ENCODE assay signal across 6 mouse cellular contexts in genomic region chr11:101001875-101002552, GRCm38 (mm10). TPM values are rescaled to one million over a fixed set of nuclear protein-coding genes. Genes with fewer than 3 reads are reported as not detected.
A peak's percentile ranks its signal among the peaks of the same experiment; 100 is the strongest.
DNase-seq lines count a peak whose midpoint lies in the region; TF ChIP-seq lines count a peak whose summit lies in the region.
"Not testable (repeated sequence)": the region's sequence is repeated elsewhere in the genome, so short reads cannot be mapped to it uniquely, and the experiment has no call there.

No protein-coding gene starts in this region.

- peaks cover 4 to 25% of the 10 kb centered on the region in 2 experiments for H3K4me1 ChIP-seq in CH12.LX (ENCODE audit: control insufficient read depth in 1 of 2, insufficient read depth in 2 of 2)
- H3K4me1 ChIP-seq in brown adipose tissue, adult 24 weeks (ENCODE audit: control insufficient read depth, insufficient read depth, insufficient read length, low read length), result not testable (repeated sequence)

- not testable (repeated sequence) for H3K4me2 ChIP-seq in CH12.LX (ENCODE audit: insufficient read depth, low read depth, poor library complexity, severe bottlenecking)
- H3K4me2 ChIP-seq in myocyte (ENCODE audit: low read depth), result peak overlapping the region; percentile 27

- not testable (repeated sequence) for H3K79me2 ChIP-seq in CH12.LX (replicated peaks; ENCODE audit: control insufficient read depth, extremely low read depth, insufficient read depth, poor library complexity, severe bottlenecking); macrophage (ENCODE audit: inconsistent target); myocyte (ENCODE audit: control insufficient read depth, insufficient read depth)

- peak; percentile 37 for DNase-seq in A20 (ENCODE audit: low read depth, low spot score)
- DNase-seq in CH12.LX (ENCODE audit: extremely low read depth), result not testable (repeated sequence)
- DNase-seq in induced T-regulatory cell, adult 2 months (ENCODE audit: low read depth), result peak; percentile 51

- TF ChIP-seq CTCF in CH12.LX (conservative IDR thresholded peaks at IDR 0.05 in 1 of 2, IDR thresholded peaks at IDR 0.05 in 1 of 2; ENCODE audit: low read depth in 2 of 2, low read length in 2 of 2), result not testable (repeated sequence)

- H3K9me3 ChIP-seq in CH12.LX (replicated peaks; ENCODE audit: low read length), result not testable (repeated sequence)

- not testable (repeated sequence) for TF ChIP-seq RAD21 in CH12.LX (IDR thresholded peaks at IDR 0.05; ENCODE audit: low read depth, low read length)

- dilution Hi-C loops in CH12.LX (cut with MboI; ENCODE audit: extremely low pct_ligation_motif_present, extremely low pct_unique_long_range_greater_than_20kb, low sequenced_read_pairs), result not testable (repeated sequence)

- not testable (repeated sequence) for H3K27ac ChIP-seq in CH12.LX (ENCODE audit: insufficient read depth, low read depth)
- peak overlapping the region; percentile 40 for H3K27ac ChIP-seq in brown adipose tissue, adult 24 weeks (replicated peaks; ENCODE audit: low read depth, low read length)
- H3K27ac ChIP-seq in macrophage, result peak overlapping the region; percentile 83

- WGBS in macrophage (ENCODE audit: missing documents), result 10% methylated on average over 3 of the region's 6 CpGs

- H3K9ac ChIP-seq in CH12.LX (ENCODE audit: insufficient read depth, low read depth), result not testable (repeated sequence)

- H3K27me3 ChIP-seq in CH12.LX (replicated peaks), result peaks cover 11% of the 10 kb centered on the region
- not testable (repeated sequence) for H3K27me3 ChIP-seq in myocyte (ENCODE audit: control insufficient read depth, insufficient read depth, insufficient read length)

- not testable (repeated sequence) for H3ac ChIP-seq in myocyte (ENCODE audit: control insufficient read depth, insufficient read length)

- TF ChIP-seq EP300 in CH12.LX (IDR thresholded peaks at IDR 0.05; ENCODE audit: low read length), result not testable (repeated sequence)

- in situ Hi-C loops in CH12.LX (cut with MboI; ENCODE audit: low pct_ligation_motif_present, low pct_unique_long_range_greater_than_20kb, low sequenced_read_pairs), result not testable (repeated sequence)

- not testable (repeated sequence) for TF ChIP-seq POLR2A in CH12.LX (IDR thresholded peaks at IDR 0.05; ENCODE audit: low read depth, low read length); myocyte (IDR thresholded peaks at IDR 0.05; ENCODE audit: insufficient read length, low read depth)

- H3K36me3 ChIP-seq in CH12.LX (replicated peaks in 1 of 2; ENCODE audit: control insufficient read depth in 1 of 2, insufficient read depth in 1 of 2, low read length in 1 of 2); macrophage (ENCODE audit: inconsistent target); myocyte (ENCODE audit: control insufficient read depth, insufficient read depth): not testable (repeated sequence)

- H3K4me3 ChIP-seq in CH12.LX (replicated peaks in 1 of 3; ENCODE audit: low read depth in 2 of 3, low read length in 2 of 3, poor library complexity in 1 of 3); brown adipose tissue, adult 24 weeks (ENCODE audit: insufficient read depth, low read depth, low read length); macrophage (ENCODE audit: inconsistent target); myocyte: not testable (repeated sequence)

TF ChIP-seq in CH12.LX, 34 proteins besides CTCF, POLR2A, EP300 and RAD21:
- TF ChIP-seq ZNF384 (IDR thresholded peaks at IDR 0.05; ENCODE audit: low read depth, low read length), result peak; percentile 85

TF ChIP-seq in myocyte, 11 proteins besides CTCF, POLR2A, EP300 and RAD21:
- TF ChIP-seq CEBPB (IDR thresholded peaks at IDR 0.05; ENCODE audit: insufficient read depth, poor library complexity, severe bottlenecking), result peak; percentile 54; the same call in 1 of the 2 replicates

RNA-seq across cellular contexts. Expression of gene Atp6v0a1, which starts 7.2 kb away (rescaled TPM):
- total RNA-seq in CH12.LX (2012; rRNA removed) (31.3 and 36.1 TPM in 2 replicates), CH12.LX (2014; rRNA removed) (14.1 and 15.1 TPM in 2 replicates)
- polyA plus RNA-seq in CH12.LX (2012; ENCODE audit: insufficient read length, low read depth) (54.5 and 63.4 TPM in 2 replicates), macrophage (2018) (190 to 331 TPM (median 319 TPM) in 3 replicates), myocyte (2012; fragmentation: generic; extraction: Trizol) (45.0 TPM)
- polyA plus RNA-seq in brown adipose tissue, adult 24 weeks (2012; ENCODE audit: insufficient read depth, insufficient read length, missing spikeins), result 26.1 and 26.7 TPM in 2 replicates
- total RNA-seq in macrophage (2018; cell fraction: chromatin; rRNA removed), result 1,000 to 10,000 TPM in 9 of 26 experiments, 100 to 1,000 TPM in 17; 293 to 1,463 (median 608) TPM
- total RNA-seq in macrophage (2018; cell fraction: cytosol; rRNA removed), result 100 to 1,000 TPM; 133 to 452 (median 273) TPM
- 1,000 to 10,000 TPM in 2 of 26 experiments, 100 to 1,000 TPM in 24; 288 to 1,115 (median 481) TPM for total RNA-seq in macrophage (2018; cell fraction: nucleus; rRNA removed)

RNA-seq across cellular contexts. Expression of gene Cavin1, which starts 31.3 kb away (rescaled TPM):
- 0.08 and 0.21 TPM in 2 replicates for total RNA-seq in CH12.LX (2012; rRNA removed)
- 0.05 TPM in 2 replicates for total RNA-seq in CH12.LX (2014; rRNA removed)
- 0.13 and 0.25 TPM in 2 replicates for polyA plus RNA-seq in CH12.LX (2012; ENCODE audit: insufficient read length, low read depth)
- 242 and 279 TPM in 2 replicates for polyA plus RNA-seq in brown adipose tissue, adult 24 weeks (2012; ENCODE audit: insufficient read depth, insufficient read length, missing spikeins)
- 10 to 100 TPM in 1 of 26 experiments, 1 to 10 TPM in 2, under 1 TPM in 10, not detected in 13; 0.19 to 28.7 (median 0.31) TPM for total RNA-seq in macrophage (2018; cell fraction: chromatin; rRNA removed)
- 1 to 10 TPM in 8 of 26 experiments, under 1 TPM in 16, not detected in 2; 0.06 to 2.1 (median 0.74) TPM for total RNA-seq in macrophage (2018; cell fraction: cytosol; rRNA removed)
- total RNA-seq in macrophage (2018; cell fraction: nucleus; rRNA removed), result 1 to 10 TPM in 2 of 26 experiments, under 1 TPM in 16, not detected in 8; 0.11 to 6.1 (median 0.50) TPM
- polyA plus RNA-seq in macrophage (2018), result 0.35 to 1.1 TPM (median 0.93 TPM) in 3 replicates
- polyA plus RNA-seq in myocyte (2012; fragmentation: generic; extraction: Trizol), result 284 TPM

Comparison
In these comparisons a context has a peak if more than half of its experiments do, and no peak if none do; other contexts are left out.
1. RNA of gene Cavin1, which starts 31.3 kb away (polyA plus RNA-seq): 284 TPM in myocyte (single experiment) and 242 to 279 TPM in brown adipose tissue, adult 24 weeks; 0.35 to 1.1 TPM in macrophage and 0.13 to 0.25 TPM in CH12.LX; every median in the first group is over 100 times any median in the second.